Mouse (Mus musculus) stomach, embryonic 16.5 days (tissue): ENCODE measurements around the gene Lama2. TPM values are rescaled to one million over a fixed set of nuclear protein-coding genes. Genes with fewer than 3 reads are reported as not detected.
"Not testable (repeated sequence)": the region's sequence is repeated elsewhere in the genome, so short reads cannot be mapped to it uniquely, and the experiment has no call there.

Experiments used
- ATAC-seq: fragments of 200-750 bp; cut with Nextera tagmentation; 2 replicates; pipeline ENCODE4 v1.8.0; 2017; ENCODE audit warnings: moderate number of reproducible peaks, moderate TSS enrichment; ENCODE audit not compliant: insufficient read depth, low FRiP score
- H3K27ac ChIP-seq: fragments of 300-500 bp; sonication (generic); 2 replicates; pipeline ENCODE4 v1.5.1; 2014; ENCODE audit warnings: low read length
- H3K27me3 ChIP-seq: fragments of 300-500 bp; sonication (generic); 2 replicates; pipeline ENCODE4 v1.6.1; 2014; ENCODE audit warnings: low read length, control low read depth, mixed read lengths; ENCODE audit not compliant: control insufficient read depth, insufficient read depth
- H3K36me3 ChIP-seq: fragments of 300-500 bp; sonication (generic); 2 replicates; pipeline ENCODE4 v1.6.1; 2014; ENCODE audit warnings: low read length; ENCODE audit not compliant: control insufficient read depth, insufficient read depth
- H3K4me1 ChIP-seq: fragments of 300-500 bp; sonication (generic); 2 replicates; pipeline ENCODE4 v1.6.1; 2014; ENCODE audit warnings: low read length, control low read depth, mixed read lengths; ENCODE audit not compliant: control insufficient read depth, insufficient read depth
- H3K4me2 ChIP-seq: fragments of 300-500 bp; sonication (generic); 2 replicates; pipeline ENCODE4 v1.6.1; 2014; ENCODE audit warnings: low read depth, low read length, mixed read lengths
- H3K4me3 ChIP-seq: fragments of 300-500 bp; sonication (generic); replicated peaks from 2 replicates; pipeline ENCODE4 v1.5.1; 2014; ENCODE audit warnings: mild to moderate bottlenecking, low read length
- H3K9ac ChIP-seq: fragments of 300-500 bp; sonication (generic); 2 replicates; pipeline ENCODE4 v1.6.1; 2014; ENCODE audit warnings: low read length
- H3K9me3 ChIP-seq: fragments of 300-500 bp; sonication (generic); replicated peaks from 2 replicates; pipeline ENCODE4 v1.6.1; 2016; ENCODE audit warnings: low read length, control low read depth; ENCODE audit not compliant: control insufficient read depth
- WGBS: fragments of 180-500 bp; shearing (Covaris S2); extraction: QIAGEN DNeasy Blood & Tissue Kit; methylation state at CpG from one replicate; pipeline ENCODE4 v1.1.7; 2014; 5-methylcytosine and 5-hydroxymethylcytosine counted together
- polyA plus RNA-seq: library from polyadenylated mRNA; unstranded; fragments of >200 nt; fragmentation: Nextera tagmentation; extraction: Ambion mirVana; gene quantifications from 2 replicates; pipeline ENCODE4 v1.2.1, GENCODE M21; 2015

Gene Lama2
- polyA plus RNA-seq, 1 experiment from 2014 or later, result 19.9 TPM

DNA sequence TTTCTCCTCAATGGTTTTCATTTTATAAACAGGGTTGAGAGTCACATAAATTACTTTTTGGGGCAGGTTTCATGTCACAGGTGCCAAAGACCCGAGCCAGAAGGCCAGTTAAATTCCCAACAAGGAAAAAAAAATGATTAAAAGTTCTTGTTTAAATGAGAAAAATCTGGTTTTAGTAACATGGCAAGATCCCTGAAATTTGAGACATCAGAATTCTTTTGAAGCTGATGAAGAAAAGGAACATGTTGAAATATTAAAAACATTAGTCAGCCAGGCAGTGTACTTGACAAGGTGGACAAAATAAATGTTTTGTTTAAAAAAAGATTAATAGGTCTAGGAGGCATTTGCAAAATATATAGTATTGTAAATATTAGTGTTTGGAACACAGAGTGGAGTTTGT, 634.1 kb downstream of the Lama2 start:
- 33% methylated on average over 1 of the region's 1 CpGs for WGBS
- Histone ChIP-seq H3K4me3 (no peak overlapping the region), H3K9ac (no peak overlapping the region), H3K27me3 (no peaks in the 10 kb centered on the region), H3K4me2 (no peak overlapping the region), H3K9me3 (no peaks in the 10 kb centered on the region), H3K36me3 (no peaks in the 10 kb centered on the region), H3K4me1 (no peaks in the 10 kb centered on the region), H3K27ac (no peak overlapping the region)
- no peak for ATAC-seq

DNA sequence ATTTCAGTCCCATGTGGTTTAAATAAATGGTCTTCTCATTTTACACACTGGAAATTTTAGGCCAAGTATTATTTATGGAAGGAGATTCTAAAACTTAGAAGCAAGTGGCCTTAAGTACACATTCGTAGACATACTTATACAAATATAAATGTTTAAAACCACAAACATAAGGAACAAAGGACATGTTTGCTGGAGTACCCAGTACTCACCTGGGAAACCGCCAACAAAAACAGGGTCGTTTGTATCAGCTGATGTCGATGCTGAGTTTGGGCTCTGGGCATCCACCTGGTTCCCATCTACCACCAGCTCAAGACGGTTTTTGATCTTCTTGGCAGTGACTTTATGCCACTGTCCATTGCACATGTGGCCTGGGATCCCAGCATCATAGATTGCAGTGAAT, 635.5 kb downstream of the Lama2 start:
- H3K36me3 ChIP-seq, H3K27me3 ChIP-seq, H3K27ac ChIP-seq, H3K9me3 ChIP-seq, ATAC-seq, H3K9ac ChIP-seq, H3K4me2 ChIP-seq, H3K4me3 ChIP-seq, H3K4me1 ChIP-seq: not testable (repeated sequence)
- WGBS, result 76% methylated on average over 5 of the region's 5 CpGs

DNA sequence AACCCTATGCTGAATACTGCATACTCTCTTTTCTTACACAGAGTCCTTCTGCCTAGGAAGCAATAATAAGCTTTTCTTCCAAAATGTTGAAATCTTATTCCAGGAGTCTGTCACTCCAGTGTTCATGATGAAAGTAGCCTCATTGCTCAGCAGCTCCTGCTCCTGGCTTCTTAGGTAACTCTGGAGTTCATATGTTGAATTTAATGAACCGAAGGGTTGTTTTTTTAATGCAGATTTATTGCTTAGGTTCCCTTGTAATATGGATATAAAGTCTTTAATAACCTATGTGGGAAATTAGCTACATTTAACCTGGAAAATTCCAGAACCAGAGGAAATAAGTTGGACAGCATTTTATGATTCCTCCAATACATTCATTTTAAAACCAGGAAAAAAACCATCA, 636.0 kb downstream of the Lama2 start:
- Histone ChIP-seq H3K27ac (no peak overlapping the region), H3K9ac (no peak overlapping the region), H3K27me3 (no peaks in the 10 kb centered on the region), H3K9me3 (no peaks in the 10 kb centered on the region), H3K4me1 (no peaks in the 10 kb centered on the region), H3K36me3 (no peaks in the 10 kb centered on the region), H3K4me2 (no peak overlapping the region), H3K4me3 (no peak overlapping the region)
- ATAC-seq, result no peak
- WGBS, result 91% methylated on average over 1 of the region's 1 CpGs

DNA sequence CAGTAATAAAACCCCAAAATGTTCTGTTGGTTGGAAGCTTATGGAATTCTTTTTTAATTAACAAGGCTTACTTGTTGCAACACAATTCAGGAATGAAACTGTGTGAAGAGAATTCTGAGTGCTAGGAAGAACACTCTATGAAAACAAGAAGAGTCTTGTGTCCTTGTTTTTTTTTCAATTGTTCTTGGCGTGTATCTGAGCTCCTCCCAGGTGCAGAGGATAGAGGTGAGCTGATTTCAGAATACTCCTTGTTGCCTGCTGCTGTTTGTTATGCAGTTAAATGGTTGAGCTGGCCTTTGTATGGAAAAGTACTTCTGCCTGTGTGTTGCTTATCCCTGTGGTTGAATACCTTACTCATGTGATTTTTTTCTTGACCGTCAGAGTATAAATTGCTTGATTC, 636.9 kb downstream of the Lama2 start:
- H3K27ac ChIP-seq, result no peak overlapping the region
- no peaks in the 10 kb centered on the region for H3K9me3 ChIP-seq
- no peak for ATAC-seq
- no peaks in the 10 kb centered on the region for H3K36me3 ChIP-seq
- no peak overlapping the region for H3K9ac ChIP-seq
- H3K4me1 ChIP-seq, result no peaks in the 10 kb centered on the region
- no peaks in the 10 kb centered on the region for H3K27me3 ChIP-seq
- H3K4me2 ChIP-seq, result no peak overlapping the region
- H3K4me3 ChIP-seq, result no peak overlapping the region
- WGBS, result 86% methylated on average over 2 of the region's 2 CpGs

DNA sequence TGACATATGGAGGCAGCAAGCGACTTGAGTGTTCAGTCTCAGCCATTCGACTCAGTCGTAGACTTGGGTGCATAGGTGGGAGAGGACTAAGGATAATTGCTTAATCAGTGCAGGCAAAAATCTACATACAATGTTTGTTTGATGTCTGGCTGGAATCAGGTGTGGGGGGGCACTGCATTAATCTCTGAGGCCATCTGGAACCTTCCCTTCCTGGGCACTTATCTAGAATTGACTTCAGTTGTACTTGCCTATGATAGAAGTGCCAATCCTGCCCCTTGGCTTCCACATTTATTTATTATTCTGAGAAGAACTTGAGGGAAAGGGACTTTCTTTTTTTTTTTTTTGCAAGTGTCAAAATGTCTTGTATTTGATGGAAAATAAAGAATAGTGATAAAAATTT, 644.2 kb downstream of the Lama2 start:
- no peaks in the 10 kb centered on the region for H3K9me3 ChIP-seq
- no peaks in the 10 kb centered on the region for H3K4me1 ChIP-seq
- no peak overlapping the region for H3K27ac ChIP-seq
- no peaks in the 10 kb centered on the region for H3K27me3 ChIP-seq
- no peak overlapping the region for H3K4me2 ChIP-seq
- no peak overlapping the region for H3K4me3 ChIP-seq
- no peaks in the 10 kb centered on the region for H3K36me3 ChIP-seq
- ATAC-seq, result no peak
- no peak overlapping the region for H3K9ac ChIP-seq
- 92% methylated on average over 3 of the region's 3 CpGs for WGBS

DNA sequence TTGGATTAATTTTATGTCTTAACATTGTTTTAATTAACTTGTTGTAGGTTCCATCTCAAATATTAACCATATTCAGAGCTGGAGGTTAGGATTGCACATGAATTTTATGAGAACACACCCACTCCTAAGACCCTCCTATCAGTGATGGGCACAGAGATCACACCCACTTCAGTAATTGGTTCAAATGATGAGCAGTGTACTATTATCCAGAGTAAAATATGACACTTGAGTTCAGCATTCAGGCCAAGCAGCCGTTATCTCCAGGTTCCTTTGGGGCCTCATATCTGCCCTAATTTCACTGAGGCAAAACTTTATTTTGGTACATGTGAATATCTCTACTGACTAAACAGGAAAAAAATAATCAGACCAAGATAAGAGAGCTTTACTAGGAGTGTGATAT, 645.3 kb downstream of the Lama2 start:
- H3K27ac ChIP-seq, result no peak overlapping the region
- H3K9me3 ChIP-seq, result no peaks in the 10 kb centered on the region
- H3K27me3 ChIP-seq, result no peaks in the 10 kb centered on the region
- WGBS, result 68% methylated on average over 1 of the region's 1 CpGs
- H3K4me1 ChIP-seq, result no peaks in the 10 kb centered on the region
- no peak overlapping the region for H3K4me3 ChIP-seq
- no peak overlapping the region for H3K9ac ChIP-seq
- H3K4me2 ChIP-seq, result no peak overlapping the region
- ATAC-seq, result no peak
- H3K36me3 ChIP-seq, result no peaks in the 10 kb centered on the region

DNA sequence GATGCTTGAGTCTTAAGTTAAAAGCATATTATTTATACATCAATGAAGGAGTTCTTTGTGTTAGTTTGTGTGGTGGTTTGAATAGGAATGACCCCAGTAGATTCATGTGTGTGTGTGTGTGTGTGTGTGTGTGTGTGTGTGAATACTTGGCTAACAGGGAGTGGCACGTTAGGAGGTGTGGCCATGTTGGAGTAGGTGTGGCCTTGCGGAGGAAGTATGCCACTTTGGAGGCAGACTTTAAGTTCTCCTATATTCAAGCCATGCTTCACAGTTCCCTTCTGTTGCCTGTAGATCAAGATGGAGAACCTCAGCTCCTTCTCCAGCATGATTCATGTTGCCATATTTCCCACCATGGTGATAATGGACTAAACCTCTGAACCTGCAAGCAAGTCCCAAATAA, 646.0 kb downstream of the Lama2 start:
- WGBS, result 89% methylated on average over 2 of the region's 2 CpGs
- Histone ChIP-seq H3K9me3 (no peaks in the 10 kb centered on the region), H3K4me1 (no peaks in the 10 kb centered on the region), H3K27ac (no peak overlapping the region), H3K4me2 (no peak overlapping the region), H3K27me3 (no peaks in the 10 kb centered on the region), H3K9ac (no peak overlapping the region), H3K36me3 (no peaks in the 10 kb centered on the region), H3K4me3 (no peak overlapping the region)
- ATAC-seq, result no peak

DNA sequence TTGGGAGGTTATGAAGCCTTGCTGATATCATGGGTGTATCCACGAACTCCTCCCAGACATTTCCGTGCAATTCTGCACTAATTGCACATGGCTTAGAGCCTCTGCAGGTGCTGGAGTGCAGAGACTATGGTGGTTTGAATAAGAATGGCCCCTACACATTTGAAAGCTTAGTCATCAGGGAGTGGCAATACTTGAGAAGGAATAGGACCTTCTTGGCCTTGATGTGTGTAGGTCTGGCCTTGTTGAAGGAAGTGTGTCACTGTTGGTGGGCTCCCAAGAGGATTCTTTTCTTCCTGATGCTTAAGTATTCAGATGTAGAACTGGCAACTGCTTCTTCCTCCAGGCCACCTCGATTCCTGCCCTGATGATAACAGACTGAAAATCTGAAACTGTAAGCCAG, 661.0 kb downstream of the Lama2 start:
- H3K9me3 ChIP-seq, result no peaks in the 10 kb centered on the region
- H3K4me1 ChIP-seq, result no peaks in the 10 kb centered on the region
- no peak overlapping the region for H3K9ac ChIP-seq
- no peak overlapping the region for H3K4me3 ChIP-seq
- H3K27me3 ChIP-seq, result no peaks in the 10 kb centered on the region
- no peaks in the 10 kb centered on the region for H3K36me3 ChIP-seq
- no peak overlapping the region for H3K27ac ChIP-seq
- ATAC-seq, result no peak
- no peak overlapping the region for H3K4me2 ChIP-seq
- WGBS, result 73% methylated on average over 3 of the region's 3 CpGs

DNA sequence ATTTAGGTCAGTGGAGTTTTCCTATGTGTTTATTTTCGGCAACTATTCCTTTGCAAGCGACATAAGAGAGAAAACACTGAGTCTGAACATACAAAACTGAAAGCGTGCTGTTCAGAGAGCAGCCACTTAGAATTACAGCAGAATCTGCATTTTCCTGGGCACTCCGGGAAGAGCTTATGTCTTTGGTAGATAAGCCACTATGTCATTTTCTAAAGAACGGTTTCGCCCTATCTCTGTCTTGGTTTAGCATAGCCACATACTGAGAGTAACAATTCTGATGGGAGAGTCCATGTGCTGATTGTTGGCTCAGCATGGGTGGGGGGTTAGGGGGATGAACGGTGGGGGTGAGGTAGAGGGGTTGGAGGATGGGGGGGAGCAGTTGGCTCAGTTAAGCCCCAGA, 669.1 kb downstream of the Lama2 start:
- Histone ChIP-seq H3K9me3 (no peaks in the 10 kb centered on the region), H3K4me1 (no peaks in the 10 kb centered on the region), H3K4me3 (no peak overlapping the region), H3K27me3 (no peaks in the 10 kb centered on the region), H3K27ac (no peak overlapping the region), H3K36me3 (no peaks in the 10 kb centered on the region), H3K4me2 (no peak overlapping the region), H3K9ac (no peak overlapping the region)
- ATAC-seq, result no peak
- 76% methylated on average over 7 of the region's 7 CpGs for WGBS

DNA sequence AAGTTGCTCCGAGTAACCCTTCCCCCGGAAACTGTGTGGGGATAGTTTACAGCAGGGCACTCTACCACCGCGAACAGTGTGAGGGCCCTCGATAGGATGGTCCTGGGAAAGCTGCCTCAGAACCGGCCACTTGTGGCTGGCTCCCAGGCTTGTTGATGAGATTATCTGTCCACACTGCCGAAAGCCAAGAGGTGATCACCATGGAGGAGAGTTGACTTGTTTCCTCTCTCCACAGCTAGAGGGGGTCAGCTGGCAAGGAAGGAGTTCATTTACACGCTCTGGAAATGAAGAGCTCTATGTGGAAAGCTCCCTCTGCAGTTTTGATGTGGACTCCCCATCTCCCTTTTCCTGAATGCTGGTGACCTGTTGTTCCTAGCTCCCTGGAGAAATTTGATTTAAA, 669.9 kb downstream of the Lama2 start:
- H3K9me3 ChIP-seq, result no peaks in the 10 kb centered on the region
- no peaks in the 10 kb centered on the region for H3K4me1 ChIP-seq
- no peak overlapping the region for H3K27ac ChIP-seq
- no peak for ATAC-seq
- no peak overlapping the region for H3K9ac ChIP-seq
- H3K27me3 ChIP-seq, result no peaks in the 10 kb centered on the region
- no peak overlapping the region for H3K4me3 ChIP-seq
- no peak overlapping the region for H3K4me2 ChIP-seq
- 72% methylated on average over 8 of the region's 8 CpGs for WGBS
- H3K36me3 ChIP-seq, result no peaks in the 10 kb centered on the region
